Mouse (Mus musculus): ENCODE results near the gene Dpp7.

Dpp7 gene

GRCm38 (mm10) chr2:25356208-25357079 is at the start of gene Dpp7:
Gene Dpp7, minus strand, starts transcription at chr2:25356359.
- DNase-seq (ENCODE audit: low spot score in 2 of 2), result peak; percentile 64 to 78

GRCm38 (mm10) chr2:25403994-25404393 is 47.8 kb upstream of the Dpp7 start:
- no peak for DNase-seq (ENCODE audit: low spot score in 2 of 2)

GRCm38 (mm10) chr2:25402972-25403601 is 46.9 kb upstream of the Dpp7 start:
- peak; percentile 50 to 64 for DNase-seq (ENCODE audit: low spot score in 2 of 2)

DNA sequence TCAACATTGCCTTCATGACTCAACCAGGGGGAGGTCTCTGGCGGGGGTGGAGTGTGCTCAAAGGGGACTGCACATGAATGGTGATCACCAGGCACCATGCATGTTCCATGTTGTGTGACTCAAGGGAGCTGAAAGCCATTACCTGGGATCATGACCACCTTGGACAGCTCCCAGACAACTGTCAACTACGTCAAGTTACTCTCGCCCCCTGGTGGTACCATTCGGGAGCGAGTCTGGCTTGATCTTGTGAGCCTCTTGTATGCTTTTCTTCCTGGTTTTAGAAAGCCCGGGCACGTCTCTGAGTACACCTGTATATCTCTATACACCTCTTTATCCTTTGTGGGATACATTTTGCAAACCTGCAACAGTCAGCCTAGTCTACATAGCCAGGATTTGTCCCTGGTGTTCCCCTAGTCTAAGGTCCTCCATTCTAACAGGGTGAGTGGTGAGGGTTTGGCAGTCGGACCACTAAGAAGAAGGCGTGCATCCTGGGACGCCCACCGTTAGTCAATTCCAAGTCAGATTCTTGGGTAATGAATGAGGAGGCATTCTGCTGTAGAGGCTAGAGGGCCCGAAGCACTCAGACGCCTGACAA is 46.3 kb upstream of the Dpp7 start:
- DNase-seq (ENCODE audit: low spot score in 2 of 2), result peak; percentile 61 to 76

DNA sequence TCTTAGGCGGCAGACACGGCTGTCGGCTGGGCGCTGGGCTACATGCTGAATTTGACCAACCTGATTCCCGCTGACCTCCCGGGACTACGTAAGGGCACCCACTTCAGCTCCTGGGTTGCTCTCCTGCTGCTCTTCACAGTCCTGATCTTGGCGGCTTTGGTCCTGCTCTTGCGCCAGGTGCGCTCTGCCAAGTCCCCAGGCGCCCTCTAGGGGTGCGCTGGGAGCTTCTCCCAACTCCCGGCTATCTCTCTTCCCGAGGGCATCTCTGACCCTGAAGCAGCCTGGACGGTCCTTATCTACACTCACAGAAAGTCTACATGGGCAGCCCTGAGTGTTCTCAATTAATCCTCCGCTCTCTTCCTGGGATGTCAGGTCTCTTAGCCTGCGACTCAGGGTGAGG is 44.6 kb upstream of the Dpp7 start:
- DNase-seq (ENCODE audit: low spot score in 2 of 2), result peak; percentile 47 to 68

DNA sequence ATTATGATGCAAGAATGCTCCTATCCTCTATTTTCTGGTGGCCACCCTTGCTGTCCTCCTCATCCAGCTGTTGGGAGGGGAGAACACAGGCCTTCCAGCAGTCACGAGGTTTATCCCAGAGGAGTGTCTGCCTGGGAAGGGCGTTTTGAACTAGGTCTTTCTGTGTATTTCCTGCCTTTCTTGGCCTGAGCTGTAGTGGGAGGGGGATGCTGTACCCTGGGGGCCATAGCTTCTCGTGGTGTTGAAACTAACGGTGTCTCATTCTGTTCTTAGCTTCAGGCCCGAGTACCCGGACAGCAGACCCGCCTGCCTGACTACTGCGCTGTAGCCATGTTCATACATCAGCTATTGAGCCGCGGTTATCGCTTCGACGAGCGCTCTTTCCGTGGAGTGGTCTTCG is 44.1 kb upstream of the Dpp7 start:
- peak in 1 of 2 experiments; percentile 53 for DNase-seq (ENCODE audit: low spot score in 2 of 2)

DNA sequence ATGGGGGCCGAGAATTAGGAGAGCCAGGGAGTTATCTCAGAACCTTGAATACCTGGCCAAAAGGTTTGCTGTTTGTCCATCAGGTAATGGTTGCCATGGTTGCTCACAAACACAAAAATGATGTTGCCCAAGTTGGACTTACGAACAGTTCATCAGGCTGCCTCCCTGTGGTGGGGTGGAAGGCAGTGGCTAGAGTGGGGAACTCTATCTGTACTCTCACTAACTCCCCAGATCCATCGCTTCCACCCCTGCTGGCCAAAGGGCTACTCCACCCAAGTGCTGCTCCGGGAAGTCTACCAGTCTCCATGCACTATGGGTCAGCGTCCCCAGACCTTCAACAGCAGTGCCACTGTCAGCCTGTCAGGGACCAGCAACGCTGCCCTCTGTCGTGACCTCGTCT is 42.9 kb upstream of the Dpp7 start, which contains the start of gene Npdc1:
TSS of gene Npdc1 (plus strand) at position 301 of the 400 bp plus-strand sequence.
- no peak for DNase-seq (ENCODE audit: low spot score in 2 of 2)

DNA sequence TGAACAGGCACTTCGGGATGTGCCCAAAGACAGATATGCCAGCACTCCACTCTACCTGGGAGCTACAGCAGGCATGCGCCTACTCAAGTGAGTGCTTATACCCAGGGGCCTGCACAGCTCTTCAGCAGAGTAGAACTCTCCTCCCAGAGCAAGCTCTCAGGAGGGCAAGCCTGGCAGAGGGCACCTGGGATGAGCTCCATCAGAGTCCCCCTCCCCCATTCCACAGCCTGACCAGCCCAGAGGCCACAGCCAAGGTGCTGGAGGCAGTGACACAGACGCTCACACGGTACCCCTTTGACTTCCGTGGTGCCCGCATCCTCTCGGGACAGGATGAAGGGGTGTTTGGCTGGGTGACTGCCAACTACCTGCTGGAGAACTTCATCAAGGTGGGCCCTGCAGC is 41.9 kb upstream of the Dpp7 start:
- DNase-seq (ENCODE audit: low spot score in 2 of 2), result no peak

DNA sequence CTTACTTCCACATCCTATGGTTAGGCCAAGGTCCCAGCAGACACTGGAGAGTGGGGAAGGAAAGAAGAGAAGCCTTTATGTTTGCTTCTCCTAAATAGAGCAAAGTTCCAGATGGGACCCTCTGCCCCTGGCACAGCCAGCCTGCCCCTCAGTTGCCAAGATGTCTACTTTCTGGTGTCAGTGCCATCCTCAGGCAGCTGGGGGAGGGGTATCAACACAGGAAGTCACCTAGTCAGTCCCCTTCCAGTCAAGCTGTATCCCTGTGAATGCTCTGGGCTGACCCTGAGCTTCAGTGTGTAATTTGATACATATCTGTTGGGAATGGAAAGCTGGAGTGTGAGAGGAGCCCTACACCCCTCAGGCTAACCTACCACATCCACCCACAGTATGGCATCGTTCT is 40.9 kb upstream of the Dpp7 start:
- no peak for DNase-seq (ENCODE audit: low spot score in 2 of 2)

GRCm38 (mm10) chr2:25396597-25396983 is 40.4 kb upstream of the Dpp7 start:
- peak in 1 of 2 experiments; percentile 45 for DNase-seq (ENCODE audit: low spot score in 2 of 2)

DNA sequence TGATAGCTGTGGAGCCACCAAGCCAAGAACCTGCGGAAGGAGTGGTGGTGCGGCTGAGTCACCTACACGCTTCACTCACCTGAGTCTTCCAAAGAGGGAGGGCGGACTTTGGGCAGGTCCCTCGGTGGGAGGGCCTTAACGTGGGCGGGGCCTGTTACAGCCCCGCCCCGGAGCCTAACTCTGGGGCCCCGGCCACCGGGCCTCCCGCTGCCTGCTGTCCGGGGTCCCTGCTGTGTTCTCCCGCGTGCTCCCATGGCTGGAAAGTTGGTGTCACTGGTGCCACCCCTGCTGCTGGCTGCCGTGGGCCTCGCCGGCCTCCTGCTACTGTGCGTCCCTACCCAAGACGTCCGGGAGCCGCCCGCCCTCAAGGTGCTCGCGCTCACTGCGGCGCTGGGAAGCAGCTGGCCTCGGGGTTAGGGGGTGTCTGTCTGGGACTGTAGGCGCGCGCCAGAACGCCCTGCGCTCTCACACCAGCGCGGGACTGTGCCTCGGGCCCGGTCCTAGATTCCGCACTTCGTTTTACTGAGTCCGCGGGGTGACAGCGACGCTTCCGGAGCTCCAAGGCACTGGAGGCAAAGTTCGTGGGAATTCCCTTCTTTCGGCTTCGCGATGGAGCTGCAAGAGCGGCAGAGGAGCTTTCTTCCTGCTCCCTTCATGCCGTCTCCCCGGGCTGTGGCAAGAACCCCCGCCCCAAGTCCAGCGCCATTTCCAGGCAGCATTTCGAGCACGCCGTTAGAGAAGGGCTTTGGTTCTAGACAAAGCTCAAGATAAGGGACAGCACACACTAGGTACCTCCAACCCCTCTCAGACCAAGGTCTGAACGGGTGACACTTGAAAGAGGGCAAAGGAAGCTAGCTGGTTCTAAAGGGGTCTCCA is 39.8 kb upstream of the Dpp7 start, which contains the start of gene Entpd2:
TSS of gene Entpd2 (plus strand) at position 154 of the 876 bp plus-strand sequence.
- peak; percentile 49 to 51 for DNase-seq (ENCODE audit: low spot score in 2 of 2)

DNA sequence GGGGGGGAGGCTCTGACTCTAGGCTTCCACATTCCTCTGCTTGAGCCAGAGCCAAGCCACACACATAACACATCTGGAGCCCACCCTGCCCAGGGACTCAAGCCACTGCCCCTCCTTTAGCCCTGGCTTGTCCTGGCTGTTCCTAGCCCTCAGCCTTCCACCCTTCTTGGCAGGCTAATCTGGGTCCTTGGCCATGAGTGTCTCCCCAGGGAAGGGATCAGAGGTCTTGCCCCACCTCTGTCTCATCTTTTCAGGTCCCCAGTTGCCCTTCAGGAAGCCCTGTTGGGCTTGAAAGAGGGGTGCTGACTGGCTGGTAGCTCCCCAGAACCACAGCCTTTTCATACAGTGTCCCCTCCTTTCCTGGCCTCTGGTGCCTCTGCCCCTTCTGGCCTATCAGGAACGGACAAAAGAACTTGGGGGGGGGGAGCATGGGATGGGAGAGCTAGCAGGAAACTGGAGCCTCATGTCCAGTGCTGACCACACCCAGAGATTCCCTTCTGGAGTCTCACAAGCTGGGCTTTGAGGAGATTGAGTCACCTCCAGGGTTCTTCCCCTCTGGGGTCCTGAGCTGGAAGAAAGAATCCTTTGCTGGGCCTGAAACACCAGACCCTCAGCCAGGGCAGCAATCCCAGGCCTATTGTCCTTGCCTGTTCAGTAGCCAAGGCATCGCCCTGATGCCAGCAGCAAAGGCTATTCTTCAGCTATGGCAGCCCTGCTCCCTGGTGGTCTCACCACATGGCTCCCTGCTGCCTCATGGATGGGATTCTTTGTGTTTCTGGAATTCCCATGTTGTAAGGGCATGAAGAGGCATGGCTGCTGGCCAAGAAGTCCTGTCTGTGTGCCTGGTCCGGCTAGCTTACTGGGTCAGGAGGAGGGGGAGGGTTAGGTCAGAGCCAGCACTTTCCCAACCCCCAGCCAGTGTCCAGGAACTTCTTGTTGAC is 38.4 kb upstream of the Dpp7 start:
- peak; percentile 24 to 40 for DNase-seq (ENCODE audit: low spot score in 2 of 2)

DNA sequence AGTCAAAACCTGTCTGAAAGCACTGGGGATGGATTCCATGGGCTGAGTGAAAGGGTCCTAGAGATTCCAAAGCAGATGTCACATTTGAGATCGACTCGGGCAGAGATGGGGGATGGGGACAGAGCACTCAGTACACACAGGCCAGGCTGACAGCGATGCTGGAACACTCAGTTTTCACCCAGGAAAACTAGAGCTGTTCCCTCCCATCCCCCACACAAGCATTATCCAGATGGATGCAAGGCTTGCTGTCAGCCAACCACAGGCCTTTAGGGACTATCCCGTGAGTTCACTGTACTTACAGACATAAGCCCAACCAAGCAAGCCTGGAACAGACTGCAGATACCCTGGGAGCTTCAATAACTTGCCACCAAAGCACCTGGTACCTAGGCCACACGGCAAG is 35.1 kb upstream of the Dpp7 start:
- DNase-seq (ENCODE audit: low spot score in 2 of 2), result no peak

DNA sequence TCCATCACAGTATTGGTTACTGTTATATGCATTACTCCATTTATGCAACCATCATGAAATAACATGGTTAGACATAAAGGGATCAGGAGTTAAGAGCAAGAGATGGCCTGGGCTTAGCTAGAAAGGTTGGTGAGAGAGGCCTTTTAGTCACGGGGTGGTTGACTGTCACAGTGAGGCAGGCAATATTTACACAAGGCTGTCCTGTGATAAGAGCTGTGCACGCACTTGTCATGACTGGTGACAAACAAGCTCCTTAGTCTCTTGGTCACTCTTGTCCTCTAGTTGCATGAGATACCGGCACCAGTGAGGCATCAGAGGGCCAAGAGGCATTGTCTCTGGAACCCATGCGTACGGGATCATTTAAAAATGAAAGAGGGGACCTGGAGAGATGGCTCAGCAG is 28.3 kb upstream of the Dpp7 start:
- DNase-seq (ENCODE audit: low spot score in 2 of 2), result no peak

GRCm38 (mm10) chr2:25376589-25376988 is 20.4 kb upstream of the Dpp7 start:
- peak in 1 of 2 experiments; percentile 57 for DNase-seq (ENCODE audit: low spot score in 2 of 2)

- DNase-seq (ENCODE audit: low spot score in 2 of 2), result no peak
Measured at GRCm38 (mm10) chr2:25373431-25373830, 17.3 kb upstream of the Dpp7 start.

DNA sequence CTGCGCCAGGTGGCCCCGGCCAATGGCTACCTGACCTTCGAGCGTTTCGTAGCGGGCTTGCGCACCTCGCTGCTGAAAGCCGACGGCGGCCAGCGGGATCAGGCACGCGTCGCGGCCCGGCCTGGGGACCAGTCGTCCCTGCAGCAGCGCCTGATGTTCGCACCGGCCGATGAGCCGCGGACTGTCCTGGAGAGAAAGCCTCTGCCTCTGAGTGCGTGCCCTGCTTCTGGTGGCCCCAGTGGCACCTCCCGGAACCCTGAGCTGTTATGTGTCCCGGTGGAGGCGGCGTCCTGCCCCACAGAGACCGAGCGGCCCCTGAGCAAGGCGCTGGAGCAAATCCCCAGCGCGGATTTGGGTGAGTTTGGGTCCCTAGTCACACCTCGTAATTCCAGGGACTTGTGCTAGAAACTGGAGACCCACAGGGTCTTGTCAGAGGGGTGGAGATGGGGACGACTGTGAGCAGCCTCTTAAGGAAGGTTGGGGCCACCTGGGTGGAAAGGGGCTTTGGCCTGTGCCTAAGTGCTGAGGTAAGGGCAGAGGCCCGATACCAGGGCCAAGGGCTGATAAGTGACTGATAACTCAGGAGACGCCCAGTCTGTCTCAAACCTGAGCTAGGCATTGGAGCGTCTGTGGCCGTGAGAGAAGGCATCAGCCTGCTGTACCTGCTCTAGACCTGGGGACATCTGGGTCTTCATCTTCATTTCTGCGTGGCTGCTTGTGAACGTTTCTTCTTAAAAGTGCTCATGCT is 16.7 kb upstream of the Dpp7 start:
- no peak for DNase-seq (ENCODE audit: low spot score in 2 of 2)

DNA sequence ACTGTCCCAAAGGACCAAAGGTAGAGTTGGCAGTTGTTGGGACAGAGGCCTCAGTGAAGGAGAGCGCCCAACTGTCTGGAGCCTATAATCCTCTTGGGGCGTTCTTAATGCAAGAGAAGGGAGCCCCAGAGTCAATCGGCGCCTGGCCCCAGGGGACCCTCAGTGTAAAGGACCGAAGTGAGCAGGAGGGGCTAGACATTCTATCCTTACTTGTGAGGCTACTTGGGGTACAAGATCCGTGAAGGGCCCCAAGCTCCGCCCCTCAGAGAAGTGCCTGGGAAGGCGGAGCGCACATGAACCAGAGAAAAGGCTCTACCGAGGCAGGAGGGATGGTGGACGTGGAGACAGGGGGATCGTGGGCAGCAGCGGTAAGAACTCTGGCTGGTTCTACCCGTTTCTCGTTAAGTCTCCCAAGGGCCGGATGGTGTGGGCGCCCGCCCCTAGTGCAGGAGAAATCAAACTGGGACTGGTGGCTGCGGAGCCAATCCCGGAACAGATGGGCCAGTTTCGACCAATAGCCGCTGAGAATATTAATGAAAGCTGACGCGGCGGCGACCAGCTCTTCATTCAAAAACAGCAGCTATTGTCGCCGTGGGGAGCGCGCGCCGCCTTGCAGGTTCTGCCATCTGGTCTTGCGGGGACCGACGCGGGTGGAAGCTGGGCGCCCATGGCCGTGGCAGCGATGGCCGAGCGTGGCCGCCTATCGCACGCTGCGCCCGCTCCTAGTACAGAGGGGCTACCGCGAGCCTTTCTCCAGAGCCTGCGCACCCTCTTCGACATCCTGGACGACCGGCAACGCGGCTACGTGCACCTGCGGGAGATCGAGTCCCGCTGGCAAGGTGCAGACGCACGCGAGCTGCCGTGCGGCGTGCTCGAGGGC is 15.8 kb upstream of the Dpp7 start, which contains the start of gene Sapcd2:
TSS of gene Sapcd2 (plus strand) at position 558 of the 880 bp plus-strand sequence.
- DNase-seq (ENCODE audit: low spot score in 2 of 2), result peak; percentile 75 to 86

- DNase-seq (ENCODE audit: low spot score in 2 of 2), result no peak
Measured at GRCm38 (mm10) chr2:25369996-25370395, 13.8 kb upstream of the Dpp7 start.
